Mouse (Mus musculus): Measurements from ENCODE around the gene Ramp1.

- TF ChIP-seq CTCF (IDR thresholded peaks at IDR 0.05; ENCODE audit: borderline replicate concordance, control insufficient read depth, extremely low read depth, insufficient read depth, low read length, poor library complexity) (no peak), POLR2A (IDR thresholded peaks at IDR 0.05; ENCODE audit: control insufficient read depth, extremely low read depth, insufficient read depth, low read length, poor library complexity) (no peak)
Observed at GRCm38 (mm10) chr1:91215981-91216380, 36.4 kb downstream of the Ramp1 start.

Data from thymus, adult 2 months (tissue).